Mouse (Mus musculus) limb, embryonic 14.5 days (tissue): Measurements from ENCODE around the gene Gm17387. TPM values are rescaled to one million over a fixed set of nuclear protein-coding genes. Genes with fewer than 3 reads are reported as not detected.

ENCODE experiments used
- ATAC-seq: fragments of 200-750 bp; cut with Nextera tagmentation; 2 replicates; pipeline ENCODE4 v1.8.0; 2017; ENCODE audit warnings: low read depth, moderate number of reproducible peaks, moderate TSS enrichment; ENCODE audit not compliant: low FRiP score
- DNase-seq: peaks from one replicate; pipeline ENCODE4 v3.0.0-alpha.2; 2015; ENCODE audit warnings: low spot score
- H3K27ac ChIP-seq: fragments of 300-500 bp; sonication (generic); replicated peaks from 2 replicates; pipeline ENCODE4 v1.5.1; 2014; ENCODE audit warnings: low read depth, mild to moderate bottlenecking, low read length, moderate library complexity, mixed read lengths
- H3K27me3 ChIP-seq: fragments of 300-500 bp; sonication (generic); 2 replicates; pipeline ENCODE4 v1.6.1; 2014; ENCODE audit warnings: low read length, mixed read lengths; ENCODE audit not compliant: control insufficient read depth, insufficient read depth
- H3K36me3 ChIP-seq: fragments of 300-500 bp; sonication (generic); 2 replicates; pipeline ENCODE4 v1.6.1; 2014; ENCODE audit warnings: mild to moderate bottlenecking, low read length, moderate library complexity, mixed read lengths; ENCODE audit not compliant: control insufficient read depth, insufficient read depth
- H3K4me1 ChIP-seq: fragments of 300-500 bp; sonication (generic); 2 replicates; pipeline ENCODE4 v1.6.1; 2014; ENCODE audit warnings: antibody characterized with exemption, low read length, mixed read lengths; ENCODE audit not compliant: control insufficient read depth, insufficient read depth
- H3K4me2 ChIP-seq: fragments of 300-500 bp; sonication (generic); replicated peaks from 2 replicates; pipeline ENCODE4 v1.6.1; 2014; ENCODE audit warnings: low read depth, mild to moderate bottlenecking, low read length, moderate library complexity; ENCODE audit not compliant: severe bottlenecking
- H3K4me3 ChIP-seq: fragments of 300-500 bp; sonication (generic); replicated peaks from 2 replicates; pipeline ENCODE4 v1.5.1; 2014; ENCODE audit warnings: low read length
- H3K9ac ChIP-seq: fragments of 300-500 bp; sonication (generic); 2 replicates; pipeline ENCODE4 v1.6.1; 2014; ENCODE audit warnings: mild to moderate bottlenecking, low read depth, low read length, moderate library complexity; ENCODE audit not compliant: severe bottlenecking
- H3K9me3 ChIP-seq: fragments of 300-500 bp; sonication (generic); 2 replicates; pipeline ENCODE4 v1.6.1; 2016; ENCODE audit warnings: low read length; ENCODE audit not compliant: control insufficient read depth
- POLR2A ChIP-seq: fragments of 200-500 bp; IDR thresholded peaks from 2 replicates; pipeline ENCODE4 v1.8.0; 2012; ENCODE audit warnings: inconsistent platforms, mild to moderate bottlenecking, moderate library complexity, borderline replicate concordance; ENCODE audit not compliant: insufficient read depth, insufficient read length; ENCODE audit errors: extremely low read depth
- whole genome bisulfite sequencing: fragments of 180-500 bp; shearing (Covaris S2); extraction: QIAGEN DNeasy Blood & Tissue Kit; methylation state at CpG from one replicate; pipeline ENCODE4 v1.1.7; 2014; 5-methylcytosine and 5-hydroxymethylcytosine counted together
- polyA plus RNA-seq, 2 experiments: library from polyadenylated mRNA; depleted of rRNA in 1 of 2; stranded (reverse) in 1 of 2; unstranded in 1 of 2; fragments of >200 nt; fragmentation: Nextera tagmentation in 1 of 2; extraction: Ambion mirVana in 1 of 2; gene quantifications; 2 replicates each; pipeline versions ENCODE4 v1.2.1 to v1.2.3; 2012 to 2014

Gm17387 gene
- polyA plus RNA-seq, 2 experiments = not detected

DNA sequence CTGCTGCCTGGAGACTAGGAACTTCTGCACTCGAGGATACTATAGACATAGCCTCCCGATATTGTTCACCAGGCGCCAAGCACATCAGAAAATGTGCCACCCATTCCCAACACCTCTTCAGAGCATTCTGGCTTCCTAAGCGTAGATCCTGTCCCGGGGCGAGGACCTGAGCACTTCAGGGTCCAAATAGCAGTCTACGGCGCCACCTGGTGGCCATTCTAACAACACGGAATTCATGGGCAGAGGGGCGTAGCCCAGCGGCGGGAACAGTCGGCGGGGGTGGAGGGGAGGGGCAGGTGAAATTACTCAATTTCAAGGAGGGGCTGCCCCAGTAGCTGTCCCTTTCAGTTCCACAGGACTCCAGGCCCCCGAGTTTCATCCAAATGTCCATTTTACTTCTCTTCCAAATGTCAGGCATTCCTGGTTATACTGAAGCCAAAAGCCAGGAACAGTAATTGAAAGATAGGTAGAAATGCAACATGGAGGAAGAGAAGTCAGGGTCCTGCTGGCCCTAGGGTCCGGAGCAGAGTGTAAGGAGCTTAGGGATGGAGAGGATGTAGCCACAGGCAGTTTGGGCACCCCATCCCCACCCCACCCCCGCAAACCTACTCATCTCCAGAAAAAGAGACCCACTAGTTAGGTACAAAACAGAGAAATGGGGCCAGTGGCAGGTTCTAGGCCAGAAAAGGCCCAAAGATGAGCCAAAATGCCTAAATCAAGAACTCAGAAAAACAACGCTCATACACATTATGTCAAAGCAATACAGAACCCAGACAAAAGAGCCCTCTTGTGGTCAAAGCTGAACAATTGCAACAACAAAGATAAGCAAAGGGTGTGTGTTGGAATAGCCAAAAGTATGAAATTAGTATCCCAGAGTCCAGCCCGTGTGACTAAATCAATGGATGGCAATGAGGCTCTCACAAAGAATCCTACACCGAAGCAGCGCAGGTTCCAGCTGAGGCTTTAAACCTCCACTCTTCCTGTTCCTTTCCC, 19.6 kb downstream of the Gm17387 start:
- 0 out of 2 replicates have a peak, but pooled peaks have one; percentile 2 for TF ChIP-seq POLR2A
- H3K27ac ChIP-seq = peak overlapping the region; percentile 83
- H3K4me1 ChIP-seq = peaks cover 16% of the 10 kb centered on the region
- H3K36me3 ChIP-seq = no peaks in the 10 kb centered on the region
- peak overlapping the region; percentile 85 for H3K4me2 ChIP-seq
- peak; percentile 95 for DNase-seq
- ATAC-seq = peak; percentile 90
- H3K9ac ChIP-seq = peak overlapping the region; percentile 45; the same call in 1 of the 2 replicates
- no peaks in the 10 kb centered on the region for H3K27me3 ChIP-seq
- H3K4me3 ChIP-seq = peak overlapping the region; percentile 33
- H3K9me3 ChIP-seq = no peaks in the 10 kb centered on the region
- 11% methylated on average over 21 of the region's 21 CpGs for WGBS

DNA sequence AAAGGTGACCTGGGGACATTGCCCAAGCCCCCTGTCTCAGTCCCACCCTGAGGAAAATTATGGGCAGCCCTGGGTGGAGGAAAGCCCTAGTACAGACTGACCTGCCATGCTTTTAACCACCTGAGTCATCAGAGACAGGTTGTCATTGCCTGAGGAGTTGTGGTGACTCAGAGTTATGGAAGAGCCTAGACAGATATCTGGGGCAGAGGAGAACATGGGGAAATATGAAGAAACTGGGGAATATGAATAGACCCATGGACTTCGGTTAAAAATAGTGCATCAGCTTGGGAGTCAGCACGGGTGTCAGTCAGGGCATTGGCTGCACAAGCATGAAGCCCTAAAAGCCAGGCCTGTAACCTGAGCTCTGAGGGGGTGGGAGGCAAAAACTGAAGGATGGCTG, 20.4 kb downstream of the Gm17387 start:
- peaks cover 16% of the 10 kb centered on the region for H3K4me1 ChIP-seq
- DNase-seq (no peak), ATAC-seq (no peak)
- no peak overlapping the region for H3K4me2 ChIP-seq
- no peak overlapping the region for H3K9ac ChIP-seq
- no peak for TF ChIP-seq POLR2A
- H3K27me3 ChIP-seq = no peaks in the 10 kb centered on the region
- no peaks in the 10 kb centered on the region for H3K36me3 ChIP-seq
- 80% methylated on average over 2 of the region's 2 CpGs for WGBS
- no peak overlapping the region for H3K4me3 ChIP-seq
- H3K9me3 ChIP-seq = no peaks in the 10 kb centered on the region
- no peak overlapping the region for H3K27ac ChIP-seq

DNA sequence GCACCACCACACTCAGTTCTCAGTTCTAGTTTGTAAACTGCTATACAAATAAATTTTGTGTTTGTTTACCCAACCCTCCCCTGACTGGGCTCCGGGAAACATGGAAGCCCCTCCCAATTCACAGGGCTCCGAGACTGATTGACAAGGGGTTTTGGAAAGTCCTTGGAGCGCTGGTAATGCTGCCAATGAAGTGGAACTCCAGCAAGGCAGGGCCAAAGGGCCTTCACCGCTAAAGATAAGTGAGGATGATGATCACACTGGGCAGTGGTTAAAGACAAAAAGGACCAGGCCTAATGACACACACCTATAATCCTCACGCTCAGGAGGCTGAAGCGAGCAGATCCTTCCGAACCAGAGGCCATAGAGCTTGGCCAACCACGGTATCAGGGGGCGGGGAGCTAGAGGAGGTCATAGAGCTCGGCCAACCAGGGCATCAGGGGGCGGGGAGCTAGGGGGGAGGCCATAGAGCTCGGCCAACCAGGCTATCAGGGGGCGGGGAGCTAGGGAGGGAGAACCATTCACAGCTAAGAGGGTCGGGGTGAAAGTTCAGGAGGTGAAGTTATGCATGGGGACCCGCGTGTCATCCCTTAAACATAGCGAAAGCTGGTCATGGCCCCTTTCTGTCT, 22.2 kb downstream of the Gm17387 start:
- DNase-seq = no peak
- no peak for TF ChIP-seq POLR2A
- H3K4me1 ChIP-seq = peaks cover 16% of the 10 kb centered on the region

DNA sequence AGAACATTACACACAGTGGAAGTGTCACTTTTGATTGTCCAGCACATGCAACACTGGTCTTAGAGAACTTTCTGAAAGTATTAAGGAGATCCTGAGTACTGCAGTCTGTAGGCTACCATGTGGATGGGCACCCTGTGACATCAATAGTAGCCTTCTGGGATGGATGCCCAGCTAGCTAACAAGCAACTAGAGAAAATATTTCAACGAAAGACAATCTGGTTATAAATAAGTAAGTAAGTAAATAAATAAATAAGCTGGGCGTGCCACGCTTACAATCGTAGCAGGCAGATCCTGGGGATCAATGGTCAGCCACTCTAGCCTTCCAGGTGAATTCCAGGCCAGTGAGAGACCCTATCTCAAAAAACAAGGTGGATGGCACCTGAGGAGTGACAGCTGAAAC, 23.1 kb downstream of the Gm17387 start:
- H3K9ac ChIP-seq = no peak overlapping the region
- WGBS = 90% methylated on average over 4 of the region's 4 CpGs
- no peak for ATAC-seq

More for the DNA sequence above, 22.2 kb downstream of the Gm17387 start:
- Histone ChIP-seq H3K9me3 (no peaks in the 10 kb centered on the region), H3K9ac (no peak overlapping the region), H3K27me3 (no peaks in the 10 kb centered on the region), H3K4me2 (no peak overlapping the region), H3K36me3 (no peaks in the 10 kb centered on the region), H3K27ac (no peak overlapping the region), H3K4me3 (no peak overlapping the region)
- 71% methylated on average over 17 of the region's 17 CpGs for WGBS
- ATAC-seq = no peak

DNA sequence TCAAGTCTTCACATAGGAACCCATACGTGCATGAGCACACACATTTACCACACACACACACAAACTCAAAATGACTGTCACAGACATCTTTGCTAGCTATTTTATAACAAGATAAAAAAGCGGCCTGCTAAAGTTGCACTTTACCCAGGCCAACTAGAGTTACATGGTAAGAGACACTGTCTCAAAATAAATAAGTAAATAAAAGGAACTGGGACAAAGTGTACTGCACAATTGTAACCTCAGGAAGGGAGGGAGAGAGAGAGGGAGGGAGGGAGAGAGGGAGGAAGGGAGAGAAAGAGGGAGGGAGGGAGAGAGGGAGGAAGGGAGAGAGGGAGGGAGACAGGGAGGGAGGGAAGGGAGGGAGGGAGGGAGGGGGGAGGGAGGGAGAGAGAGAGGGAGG, 23.5 kb downstream of the Gm17387 start:
- Histone ChIP-seq H3K4me3 (no peak overlapping the region), H3K36me3 (no peaks in the 10 kb centered on the region), H3K4me1 (peaks cover 8% of the 10 kb centered on the region), H3K4me2 (no peak overlapping the region), H3K27me3 (no peaks in the 10 kb centered on the region), H3K9me3 (no peaks in the 10 kb centered on the region), H3K27ac (no peak overlapping the region), H3K9ac (no peak overlapping the region)
- DNase-seq = no peak
- ATAC-seq = no peak
- TF ChIP-seq POLR2A = no peak
- 80% methylated on average over 2 of the region's 2 CpGs for WGBS

More for the DNA sequence above, 23.1 kb downstream of the Gm17387 start:
- Histone ChIP-seq H3K4me3 (no peak overlapping the region), H3K4me2 (no peak overlapping the region), H3K36me3 (no peaks in the 10 kb centered on the region), H3K27ac (no peak overlapping the region), H3K9me3 (no peaks in the 10 kb centered on the region), H3K4me1 (peaks cover 12% of the 10 kb centered on the region), H3K27me3 (no peaks in the 10 kb centered on the region)
- DNase-seq = no peak
- no peak for TF ChIP-seq POLR2A
